Mouse (Mus musculus): ENCODE data around the gene Adamts8. TPM values are rescaled to one million over a fixed set of nuclear protein-coding genes. Genes with fewer than 3 reads are reported as not detected.

Adamts8 gene
- polyA plus RNA-seq, 1 experiment from 2014 or later = 0.49 TPM

GRCm38 (mm10) chr9:30953287-30953686 is 10.9 kb downstream of the Adamts8 start:
- no peak overlapping the region for H3K4me3 ChIP-seq (ENCODE audit: low read depth, low read length)
- H3K36me3 ChIP-seq (ENCODE audit: control insufficient read depth, insufficient read depth, low read length) = no peaks in the 10 kb centered on the region
- no peak overlapping the region for H3K4me2 ChIP-seq (ENCODE audit: low read depth, low read length, severe bottlenecking)
- 66% methylated on average over 8 of the region's 8 CpGs for WGBS
- H3K9me3 ChIP-seq (ENCODE audit: control insufficient read depth, low read length) = no peaks in the 10 kb centered on the region
- no peak overlapping the region for H3K9ac ChIP-seq (ENCODE audit: low read length)
- no peak overlapping the region for H3K27ac ChIP-seq (ENCODE audit: low read depth, low read length)
- DNase-seq (ENCODE audit: low spot score) (no peak), ATAC-seq (replicated peaks; ENCODE audit: low FRiP score) (no peak)
- H3K27me3 ChIP-seq (ENCODE audit: control insufficient read depth, insufficient read depth, low read length) = no peaks in the 10 kb centered on the region
- no peaks in the 10 kb centered on the region for H3K4me1 ChIP-seq (replicated peaks; ENCODE audit: control insufficient read depth, insufficient read depth, low read length)

- WGBS = 90% methylated on average over 9 of the region's 9 CpGs
Observed at GRCm38 (mm10) chr9:30955246-30955645, 12.9 kb downstream of the Adamts8 start.

GRCm38 (mm10) chr9:30963780-30964179 is 21.4 kb downstream of the Adamts8 start:
- ATAC-seq (replicated peaks; ENCODE audit: low FRiP score) (no peak), DNase-seq (ENCODE audit: low spot score) (no peak)
- Histone ChIP-seq H3K27me3 (ENCODE audit: control insufficient read depth, insufficient read depth, low read length) (no peaks in the 10 kb centered on the region), H3K4me1 (replicated peaks; ENCODE audit: control insufficient read depth, insufficient read depth, low read length) (no peaks in the 10 kb centered on the region), H3K27ac (ENCODE audit: low read depth, low read length) (no peak overlapping the region), H3K4me2 (ENCODE audit: low read depth, low read length, severe bottlenecking) (no peak overlapping the region), H3K4me3 (ENCODE audit: low read depth, low read length) (no peak overlapping the region), H3K9ac (ENCODE audit: low read length) (no peak overlapping the region), H3K9me3 (ENCODE audit: control insufficient read depth, low read length) (no peaks in the 10 kb centered on the region), H3K36me3 (ENCODE audit: control insufficient read depth, insufficient read depth, low read length) (no peaks in the 10 kb centered on the region)
- WGBS = 96% methylated on average over 4 of the region's 4 CpGs

More at GRCm38 (mm10) chr9:30955246-30955645, 12.9 kb downstream of the Adamts8 start:
- no peak overlapping the region for H3K4me3 ChIP-seq (ENCODE audit: low read depth, low read length)
- H3K27me3 ChIP-seq (ENCODE audit: control insufficient read depth, insufficient read depth, low read length) = no peaks in the 10 kb centered on the region
- H3K36me3 ChIP-seq (ENCODE audit: control insufficient read depth, insufficient read depth, low read length) = no peaks in the 10 kb centered on the region
- no peaks in the 10 kb centered on the region for H3K9me3 ChIP-seq (ENCODE audit: control insufficient read depth, low read length)
- DNase-seq (ENCODE audit: low spot score) = no peak
- no peak overlapping the region for H3K4me2 ChIP-seq (ENCODE audit: low read depth, low read length, severe bottlenecking)
- no peak overlapping the region for H3K27ac ChIP-seq (ENCODE audit: low read depth, low read length)
- no peaks in the 10 kb centered on the region for H3K4me1 ChIP-seq (replicated peaks; ENCODE audit: control insufficient read depth, insufficient read depth, low read length)
- no peak for ATAC-seq (replicated peaks; ENCODE audit: low FRiP score)
- no peak overlapping the region for H3K9ac ChIP-seq (ENCODE audit: low read length)

GRCm38 (mm10) chr9:30964685-30965084 is 22.3 kb downstream of the Adamts8 start:
- 84% methylated on average over 10 of the region's 10 CpGs for WGBS
- no peaks in the 10 kb centered on the region for H3K4me1 ChIP-seq (replicated peaks; ENCODE audit: control insufficient read depth, insufficient read depth, low read length)
- H3K4me2 ChIP-seq (ENCODE audit: low read depth, low read length, severe bottlenecking) = no peak overlapping the region
- H3K27ac ChIP-seq (ENCODE audit: low read depth, low read length) = no peak overlapping the region
- ATAC-seq (replicated peaks; ENCODE audit: low FRiP score) (no peak), DNase-seq (ENCODE audit: low spot score) (no peak)
- H3K9me3 ChIP-seq (ENCODE audit: control insufficient read depth, low read length) = no peaks in the 10 kb centered on the region
- no peak overlapping the region for H3K9ac ChIP-seq (ENCODE audit: low read length)
- H3K36me3 ChIP-seq (ENCODE audit: control insufficient read depth, insufficient read depth, low read length) = no peaks in the 10 kb centered on the region
- no peak overlapping the region for H3K4me3 ChIP-seq (ENCODE audit: low read depth, low read length)
- no peaks in the 10 kb centered on the region for H3K27me3 ChIP-seq (ENCODE audit: control insufficient read depth, insufficient read depth, low read length)

GRCm38 (mm10) chr9:30966881-30967280 is 24.5 kb downstream of the Adamts8 start:
- 76% methylated on average over 7 of the region's 7 CpGs for WGBS
- ATAC-seq (replicated peaks; ENCODE audit: low FRiP score) = no peak
- Histone ChIP-seq H3K27me3 (ENCODE audit: control insufficient read depth, insufficient read depth, low read length) (no peaks in the 10 kb centered on the region), H3K36me3 (ENCODE audit: control insufficient read depth, insufficient read depth, low read length) (no peaks in the 10 kb centered on the region), H3K27ac (ENCODE audit: low read depth, low read length) (no peak overlapping the region), H3K9me3 (ENCODE audit: control insufficient read depth, low read length) (no peaks in the 10 kb centered on the region), H3K9ac (ENCODE audit: low read length) (no peak overlapping the region), H3K4me3 (ENCODE audit: low read depth, low read length) (no peak overlapping the region), H3K4me2 (ENCODE audit: low read depth, low read length, severe bottlenecking) (no peak overlapping the region), H3K4me1 (replicated peaks; ENCODE audit: control insufficient read depth, insufficient read depth, low read length) (no peaks in the 10 kb centered on the region)
- DNase-seq (ENCODE audit: low spot score) = no peak

GRCm38 (mm10) chr9:30968130-30968529 is 25.8 kb downstream of the Adamts8 start:
- H3K9me3 ChIP-seq (ENCODE audit: control insufficient read depth, low read length) = no peaks in the 10 kb centered on the region
- H3K4me1 ChIP-seq (replicated peaks; ENCODE audit: control insufficient read depth, insufficient read depth, low read length) = no peaks in the 10 kb centered on the region
- H3K9ac ChIP-seq (ENCODE audit: low read length) = no peak overlapping the region
- no peak overlapping the region for H3K4me2 ChIP-seq (ENCODE audit: low read depth, low read length, severe bottlenecking)
- H3K27me3 ChIP-seq (ENCODE audit: control insufficient read depth, insufficient read depth, low read length) = no peaks in the 10 kb centered on the region
- no peak for DNase-seq (ENCODE audit: low spot score)
- 87% methylated on average over 6 of the region's 6 CpGs for WGBS
- no peak for ATAC-seq (replicated peaks; ENCODE audit: low FRiP score)
- H3K4me3 ChIP-seq (ENCODE audit: low read depth, low read length) = no peak overlapping the region
- H3K27ac ChIP-seq (ENCODE audit: low read depth, low read length) = no peak overlapping the region
- H3K36me3 ChIP-seq (ENCODE audit: control insufficient read depth, insufficient read depth, low read length) = no peaks in the 10 kb centered on the region

- Histone ChIP-seq H3K27ac (ENCODE audit: low read depth, low read length) (no peak overlapping the region), H3K4me2 (ENCODE audit: low read depth, low read length, severe bottlenecking) (no peak overlapping the region), H3K36me3 (ENCODE audit: control insufficient read depth, insufficient read depth, low read length) (no peaks in the 10 kb centered on the region), H3K4me1 (replicated peaks; ENCODE audit: control insufficient read depth, insufficient read depth, low read length) (no peaks in the 10 kb centered on the region), H3K9ac (ENCODE audit: low read length) (no peak overlapping the region), H3K27me3 (ENCODE audit: control insufficient read depth, insufficient read depth, low read length) (no peaks in the 10 kb centered on the region), H3K4me3 (ENCODE audit: low read depth, low read length) (no peak overlapping the region), H3K9me3 (ENCODE audit: control insufficient read depth, low read length) (no peaks in the 10 kb centered on the region)
- ATAC-seq (replicated peaks; ENCODE audit: low FRiP score) (no peak), DNase-seq (ENCODE audit: low spot score) (no peak)
- WGBS = 62% methylated on average over 3 of the region's 3 CpGs
Observed at GRCm38 (mm10) chr9:30970001-30970400, 27.6 kb downstream of the Adamts8 start.

- no peak overlapping the region for H3K4me3 ChIP-seq (ENCODE audit: low read depth, low read length)
- no peaks in the 10 kb centered on the region for H3K4me1 ChIP-seq (replicated peaks; ENCODE audit: control insufficient read depth, insufficient read depth, low read length)
- H3K27ac ChIP-seq (ENCODE audit: low read depth, low read length) = no peak overlapping the region
- DNase-seq (ENCODE audit: low spot score) (no peak), ATAC-seq (replicated peaks; ENCODE audit: low FRiP score) (no peak)
- H3K9ac ChIP-seq (ENCODE audit: low read length) = no peak overlapping the region
- no peaks in the 10 kb centered on the region for H3K27me3 ChIP-seq (ENCODE audit: control insufficient read depth, insufficient read depth, low read length)
- no peaks in the 10 kb centered on the region for H3K9me3 ChIP-seq (ENCODE audit: control insufficient read depth, low read length)
- no peak overlapping the region for H3K4me2 ChIP-seq (ENCODE audit: low read depth, low read length, severe bottlenecking)
- H3K36me3 ChIP-seq (ENCODE audit: control insufficient read depth, insufficient read depth, low read length) = no peaks in the 10 kb centered on the region
- WGBS = 69% methylated on average over 4 of the region's 4 CpGs
Observed at GRCm38 (mm10) chr9:30971967-30972366, 29.6 kb downstream of the Adamts8 start.

- no peak overlapping the region for H3K27ac ChIP-seq (ENCODE audit: low read depth, low read length)
- H3K4me1 ChIP-seq (replicated peaks; ENCODE audit: control insufficient read depth, insufficient read depth, low read length) = no peaks in the 10 kb centered on the region
- H3K9me3 ChIP-seq (ENCODE audit: control insufficient read depth, low read length) = no peaks in the 10 kb centered on the region
- ATAC-seq (replicated peaks; ENCODE audit: low FRiP score) (no peak), DNase-seq (ENCODE audit: low spot score) (no peak)
- H3K4me3 ChIP-seq (ENCODE audit: low read depth, low read length) = no peak overlapping the region
- H3K27me3 ChIP-seq (ENCODE audit: control insufficient read depth, insufficient read depth, low read length) = no peaks in the 10 kb centered on the region
- no peak overlapping the region for H3K9ac ChIP-seq (ENCODE audit: low read length)
- no peaks in the 10 kb centered on the region for H3K36me3 ChIP-seq (ENCODE audit: control insufficient read depth, insufficient read depth, low read length)
- 71% methylated on average over 11 of the region's 11 CpGs for WGBS
- no peak overlapping the region for H3K4me2 ChIP-seq (ENCODE audit: low read depth, low read length, severe bottlenecking)
Observed at GRCm38 (mm10) chr9:30976339-30977023, 34.1 kb downstream of the Adamts8 start.

All from forebrain, embryonic 11.5 days (tissue).